Mouse (Mus musculus) hindbrain, embryonic 15.5 days (tissue): ENCODE data around the gene Sbp. TPM values are rescaled to one million over a fixed set of nuclear protein-coding genes. Genes with fewer than 3 reads are reported as not detected.

Experiments used
- ATAC-seq: fragments of 200-750 bp; cut with Nextera tagmentation; 2 replicates; pipeline ENCODE4 v1.8.0; 2017; ENCODE audit warnings: low read depth, moderate number of reproducible peaks, moderate TSS enrichment; ENCODE audit not compliant: low FRiP score
- H3K27ac ChIP-seq: fragments of 300-500 bp; sonication (generic); replicated peaks from 2 replicates; pipeline ENCODE4 v1.5.1; 2015; ENCODE audit warnings: mild to moderate bottlenecking, inconsistent platforms
- H3K27me3 ChIP-seq: fragments of 300-500 bp; sonication (generic); 2 replicates; pipeline ENCODE4 v1.6.1; 2015; ENCODE audit warnings: control low read depth, inconsistent platforms
- H3K36me3 ChIP-seq: fragments of 300-500 bp; sonication (generic); 2 replicates; pipeline ENCODE4 v1.6.1; 2015; ENCODE audit warnings: control low read depth, inconsistent platforms
- H3K4me1 ChIP-seq: fragments of 300-500 bp; sonication (generic); replicated peaks from 2 replicates; pipeline ENCODE4 v1.6.1; 2015; ENCODE audit warnings: control low read depth, inconsistent platforms
- H3K4me2 ChIP-seq: fragments of 300-500 bp; sonication (generic); 2 replicates; pipeline ENCODE4 v1.6.1; 2015; ENCODE audit warnings: moderate library complexity, mild to moderate bottlenecking, inconsistent platforms
- H3K4me3 ChIP-seq: fragments of 300-500 bp; sonication (generic); 2 replicates; pipeline ENCODE4 v1.5.1; 2015; ENCODE audit warnings: mild to moderate bottlenecking, inconsistent platforms
- H3K9ac ChIP-seq: fragments of 300-500 bp; sonication (generic); 2 replicates; pipeline ENCODE4 v1.6.1; 2015; ENCODE audit warnings: inconsistent platforms
- H3K9me3 ChIP-seq: fragments of 300-500 bp; sonication (generic); 2 replicates; pipeline ENCODE4 v1.6.1; 2016; ENCODE audit warnings: control low read depth, inconsistent platforms
- whole genome bisulfite sequencing: fragments of 180-500 bp; shearing (Covaris S2); methylation state at CpG from one replicate; pipeline ENCODE4 v1.1.7; 2015; 5-methylcytosine and 5-hydroxymethylcytosine counted together
- polyA plus RNA-seq: library from polyadenylated mRNA; unstranded; fragments of >200 nt; fragmentation: Nextera tagmentation; extraction: Ambion mirVana; gene quantifications from 2 replicates; pipeline ENCODE4 v1.2.1, GENCODE M21; 2015

Gene Sbp
- polyA plus RNA-seq, 1 experiment from 2014 or later, result not detected

GRCm38 (mm10) chr17:23966658-23967401 is 25.4 kb downstream of the Sbp start:
- 0 out of 2 replicates have a peak, but pooled peaks cover 5% of the 10 kb centered on the region for H3K4me1 ChIP-seq
- H3K9me3 ChIP-seq, result no peaks in the 10 kb centered on the region
- H3K9ac ChIP-seq, result no peak overlapping the region
- no peaks in the 10 kb centered on the region for H3K36me3 ChIP-seq
- no peaks in the 10 kb centered on the region for H3K27me3 ChIP-seq
- H3K4me2 ChIP-seq, result no peak overlapping the region
- no peak overlapping the region for H3K27ac ChIP-seq
- ATAC-seq, result no peak
- no peak overlapping the region for H3K4me3 ChIP-seq
- WGBS, result 88% methylated on average over 10 of the region's 10 CpGs

- H3K9me3 ChIP-seq, result no peaks in the 10 kb centered on the region
- H3K36me3 ChIP-seq, result no peaks in the 10 kb centered on the region
- H3K4me1 ChIP-seq, result 0 out of 2 replicates have a peak, but pooled peaks cover 5% of the 10 kb centered on the region
- no peak overlapping the region for H3K4me2 ChIP-seq
- ATAC-seq, result no peak
- no peak overlapping the region for H3K4me3 ChIP-seq
- H3K9ac ChIP-seq, result no peak overlapping the region
- WGBS, result 56% methylated on average over 2 of the region's 2 CpGs
- H3K27me3 ChIP-seq, result no peaks in the 10 kb centered on the region
- H3K27ac ChIP-seq, result no peak overlapping the region
Measured at GRCm38 (mm10) chr17:23968780-23969179, 27.3 kb downstream of the Sbp start.

- H3K4me2 ChIP-seq, result no peak overlapping the region
- no peak for ATAC-seq
- WGBS, result 0% methylated on average over 1 of the region's 1 CpGs
- H3K4me1 ChIP-seq, result 0 out of 2 replicates have a peak, but pooled peaks cover 5% of the 10 kb centered on the region
- no peaks in the 10 kb centered on the region for H3K27me3 ChIP-seq
- no peak overlapping the region for H3K9ac ChIP-seq
- H3K4me3 ChIP-seq, result no peak overlapping the region
- H3K9me3 ChIP-seq, result no peaks in the 10 kb centered on the region
- H3K36me3 ChIP-seq, result no peaks in the 10 kb centered on the region
- H3K27ac ChIP-seq, result no peak overlapping the region
Measured at GRCm38 (mm10) chr17:23969231-23969630, 27.8 kb downstream of the Sbp start.

GRCm38 (mm10) chr17:23971315-23971714 is 29.8 kb downstream of the Sbp start:
- ATAC-seq, result no peak
- Histone ChIP-seq H3K36me3 (no peaks in the 10 kb centered on the region), H3K4me2 (no peak overlapping the region), H3K27me3 (no peaks in the 10 kb centered on the region), H3K4me1 (no peaks in the 10 kb centered on the region), H3K9me3 (no peaks in the 10 kb centered on the region), H3K27ac (no peak overlapping the region), H3K9ac (no peak overlapping the region), H3K4me3 (no peak overlapping the region)
- WGBS, result 85% methylated on average over 9 of the region's 9 CpGs

- ATAC-seq, result no peak
- no peak overlapping the region for H3K4me3 ChIP-seq
- no peak overlapping the region for H3K4me2 ChIP-seq
- no peak overlapping the region for H3K9ac ChIP-seq
- H3K4me1 ChIP-seq, result no peaks in the 10 kb centered on the region
- no peaks in the 10 kb centered on the region for H3K27me3 ChIP-seq
- no peaks in the 10 kb centered on the region for H3K36me3 ChIP-seq
- no peaks in the 10 kb centered on the region for H3K9me3 ChIP-seq
- 87% methylated on average over 4 of the region's 4 CpGs for WGBS
- H3K27ac ChIP-seq, result no peak overlapping the region
Measured at GRCm38 (mm10) chr17:23976665-23977064, 35.2 kb downstream of the Sbp start.

GRCm38 (mm10) chr17:23979471-23979870 is 38.0 kb downstream of the Sbp start:
- H3K4me1 ChIP-seq, result no peaks in the 10 kb centered on the region
- H3K36me3 ChIP-seq, result no peaks in the 10 kb centered on the region
- H3K9me3 ChIP-seq, result no peaks in the 10 kb centered on the region
- no peak overlapping the region for H3K4me3 ChIP-seq
- ATAC-seq, result no peak
- H3K27ac ChIP-seq, result no peak overlapping the region
- H3K27me3 ChIP-seq, result no peaks in the 10 kb centered on the region
- H3K4me2 ChIP-seq, result no peak overlapping the region
- no peak overlapping the region for H3K9ac ChIP-seq
- WGBS, result 78% methylated on average over 3 of the region's 3 CpGs

- no peak within 1 kb of the TSS for H3K4me3 ChIP-seq
- no peaks in the 10 kb centered on the region for H3K27me3 ChIP-seq
- no peaks in the 10 kb centered on the region for H3K36me3 ChIP-seq
- H3K27ac ChIP-seq, result no peak within 1 kb of the TSS
- no peak within 1 kb of the TSS for H3K4me2 ChIP-seq
- H3K9me3 ChIP-seq, result no peaks in the 10 kb centered on the region
- no peaks in the 10 kb centered on the region for H3K4me1 ChIP-seq
- no peak within 1 kb of the TSS for H3K9ac ChIP-seq
- no peak for ATAC-seq
- 79% methylated on average over 10 of the region's 10 CpGs for WGBS
Measured at GRCm38 (mm10) chr17:23980297-23980909, 38.9 kb downstream of the Sbp start, which contains the start of gene Prss30. TSS of gene Prss30 (minus strand) at chr17:23980566.

GRCm38 (mm10) chr17:23982912-23983311 is 41.4 kb downstream of the Sbp start:
- Histone ChIP-seq H3K27ac (no peak overlapping the region), H3K4me3 (no peak overlapping the region), H3K36me3 (no peaks in the 10 kb centered on the region), H3K9ac (no peak overlapping the region), H3K9me3 (no peaks in the 10 kb centered on the region), H3K4me1 (no peaks in the 10 kb centered on the region), H3K27me3 (no peaks in the 10 kb centered on the region), H3K4me2 (no peak overlapping the region)
- ATAC-seq, result no peak
- 59% methylated on average over 4 of the region's 4 CpGs for WGBS

GRCm38 (mm10) chr17:23984989-23985388 is 43.5 kb downstream of the Sbp start:
- no peak overlapping the region for H3K4me2 ChIP-seq
- no peak for ATAC-seq
- no peaks in the 10 kb centered on the region for H3K27me3 ChIP-seq
- H3K9ac ChIP-seq, result no peak overlapping the region
- H3K9me3 ChIP-seq, result no peaks in the 10 kb centered on the region
- WGBS, result 80% methylated on average over 1 of the region's 1 CpGs
- H3K4me3 ChIP-seq, result no peak overlapping the region
- no peaks in the 10 kb centered on the region for H3K4me1 ChIP-seq
- no peak overlapping the region for H3K27ac ChIP-seq
- no peaks in the 10 kb centered on the region for H3K36me3 ChIP-seq

- Histone ChIP-seq H3K4me1 (peaks cover 12% of the 10 kb centered on the region), H3K36me3 (no peaks in the 10 kb centered on the region), H3K9me3 (no peaks in the 10 kb centered on the region), H3K9ac (no peak overlapping the region), H3K27ac (no peak overlapping the region), H3K4me3 (no peak overlapping the region), H3K27me3 (no peaks in the 10 kb centered on the region), H3K4me2 (no peak overlapping the region)
- WGBS, result 42% methylated on average over 2 of the region's 2 CpGs
- ATAC-seq, result no peak
Measured at GRCm38 (mm10) chr17:23989802-23990201, 48.3 kb downstream of the Sbp start.

- Histone ChIP-seq H3K27ac (peak overlapping the region; percentile 54; the same call in 1 of the 2 replicates), H3K4me1 (peaks cover 12% of the 10 kb centered on the region), H3K9ac (no peak overlapping the region), H3K4me3 (peak overlapping the region; percentile 33), H3K36me3 (no peaks in the 10 kb centered on the region), H3K27me3 (no peaks in the 10 kb centered on the region), H3K4me2 (peak overlapping the region; percentile 63), H3K9me3 (no peaks in the 10 kb centered on the region)
- ATAC-seq, result peak; percentile 87
- 73% methylated on average over 9 of the region's 9 CpGs for WGBS
Measured at GRCm38 (mm10) chr17:23992789-23993553, 51.5 kb downstream of the Sbp start.
